Mouse (Mus musculus): Measurements from ENCODE around the gene Cenph. TPM values are rescaled to one million over a fixed set of nuclear protein-coding genes. Genes with fewer than 3 reads are reported as not detected.
A peak's percentile ranks its signal among the peaks of the same experiment; 100 is the strongest.

The Cenph gene
- polyA plus RNA-seq, 1 experiment from 2014 or later, result 31.2 TPM

DNA sequence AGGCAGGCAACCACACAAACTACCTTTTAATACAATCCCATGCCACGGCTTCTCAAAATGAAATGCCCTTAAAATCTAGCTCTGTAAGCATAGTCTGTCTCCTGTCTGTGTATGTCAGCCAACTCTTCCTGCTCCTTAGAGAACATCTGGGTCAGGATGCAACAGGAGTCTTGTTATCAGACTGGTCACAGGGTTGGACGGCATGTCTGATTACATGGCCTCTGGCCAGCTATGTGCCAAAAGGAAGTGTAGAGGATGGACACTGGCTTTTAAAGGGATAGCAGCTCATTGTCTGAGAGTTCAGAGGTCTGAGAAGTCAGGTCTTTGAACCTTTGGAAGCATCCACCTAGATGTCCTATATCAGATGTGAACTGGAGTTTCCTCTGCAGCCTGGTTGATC is 20.4 kb downstream of the Cenph start:
- H3K9ac ChIP-seq (ENCODE audit: low read depth, low read length), result no peak overlapping the region
- ATAC-seq (replicated peaks; ENCODE audit: insufficient number of reproducible peaks, low FRiP score, low TSS enrichment), result no peak
- no peak overlapping the region for H3K4me3 ChIP-seq (ENCODE audit: low read depth, low read length)
- H3K36me3 ChIP-seq (ENCODE audit: control insufficient read depth, insufficient read depth, low read length), result peaks cover 5% of the 10 kb centered on the region; the same call in 1 of the 2 replicates
- H3K27ac ChIP-seq (ENCODE audit: low read depth, low read length), result no peak overlapping the region
- no peaks in the 10 kb centered on the region for H3K4me1 ChIP-seq (ENCODE audit: control insufficient read depth, insufficient read depth, low read length)
- WGBS (ENCODE audit: insufficient replicate concordance), result 52% methylated on average over 2 of the region's 2 CpGs
- no peaks in the 10 kb centered on the region for H3K9me3 ChIP-seq (replicated peaks; ENCODE audit: control insufficient read depth, low read length)
- no peaks in the 10 kb centered on the region for H3K27me3 ChIP-seq (ENCODE audit: control insufficient read depth, insufficient read depth, low read length)
- no peak overlapping the region for H3K4me2 ChIP-seq

DNA sequence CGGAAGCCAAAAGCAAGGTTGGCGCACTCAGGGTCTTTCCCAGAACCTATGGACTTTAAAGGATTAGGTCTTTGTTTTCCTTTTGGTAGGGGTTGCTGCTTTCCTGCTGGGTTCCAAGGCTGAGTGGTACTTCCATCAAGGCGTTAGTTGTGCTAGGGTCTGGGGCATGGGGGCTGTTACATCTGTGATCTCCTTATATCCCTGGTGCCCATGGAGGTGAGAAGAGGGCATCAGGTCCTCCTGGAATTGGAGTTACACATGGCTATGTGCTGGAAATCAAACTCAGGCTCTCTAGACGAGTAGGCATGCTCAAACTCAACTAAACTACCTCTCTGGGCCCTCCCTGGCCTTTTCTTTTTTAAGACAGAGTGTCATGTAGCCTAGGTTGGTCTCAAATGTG is 21.5 kb downstream of the Cenph start:
- H3K36me3 ChIP-seq (ENCODE audit: control insufficient read depth, insufficient read depth, low read length), result no peaks in the 10 kb centered on the region
- no peaks in the 10 kb centered on the region for H3K27me3 ChIP-seq (ENCODE audit: control insufficient read depth, insufficient read depth, low read length)
- no peak overlapping the region for H3K4me2 ChIP-seq
- ATAC-seq (replicated peaks; ENCODE audit: insufficient number of reproducible peaks, low FRiP score, low TSS enrichment), result no peak
- H3K4me1 ChIP-seq (ENCODE audit: control insufficient read depth, insufficient read depth, low read length), result no peaks in the 10 kb centered on the region
- H3K4me3 ChIP-seq (ENCODE audit: low read depth, low read length), result no peak overlapping the region
- WGBS (ENCODE audit: insufficient replicate concordance), result 69% methylated on average over 4 of the region's 4 CpGs
- H3K9ac ChIP-seq (ENCODE audit: low read depth, low read length), result no peak overlapping the region
- H3K27ac ChIP-seq (ENCODE audit: low read depth, low read length), result no peak overlapping the region
- no peaks in the 10 kb centered on the region for H3K9me3 ChIP-seq (replicated peaks; ENCODE audit: control insufficient read depth, low read length)

- Histone ChIP-seq H3K27ac (ENCODE audit: low read depth, low read length) (no peak overlapping the region), H3K4me2 (no peak overlapping the region), H3K9me3 (replicated peaks; ENCODE audit: control insufficient read depth, low read length) (no peaks in the 10 kb centered on the region), H3K4me1 (ENCODE audit: control insufficient read depth, insufficient read depth, low read length) (no peaks in the 10 kb centered on the region), H3K27me3 (ENCODE audit: control insufficient read depth, insufficient read depth, low read length) (no peaks in the 10 kb centered on the region), H3K4me3 (ENCODE audit: low read depth, low read length) (no peak overlapping the region), H3K9ac (ENCODE audit: low read depth, low read length) (no peak overlapping the region), H3K36me3 (ENCODE audit: control insufficient read depth, insufficient read depth, low read length) (no peaks in the 10 kb centered on the region)
- no peak for ATAC-seq (replicated peaks; ENCODE audit: insufficient number of reproducible peaks, low FRiP score, low TSS enrichment)
- WGBS (ENCODE audit: insufficient replicate concordance), result 55% methylated on average over 6 of the region's 6 CpGs
Observed at GRCm38 (mm10) chr13:100753011-100753410, 22.7 kb downstream of the Cenph start.

- no peak overlapping the region; the same call in 1 of the 2 replicates for H3K4me2 ChIP-seq
- no peaks in the 10 kb centered on the region for H3K27me3 ChIP-seq (ENCODE audit: control insufficient read depth, insufficient read depth, low read length)
- H3K9me3 ChIP-seq (replicated peaks; ENCODE audit: control insufficient read depth, low read length), result no peaks in the 10 kb centered on the region
- no peaks in the 10 kb centered on the region for H3K4me1 ChIP-seq (ENCODE audit: control insufficient read depth, insufficient read depth, low read length)
- H3K27ac ChIP-seq (ENCODE audit: low read depth, low read length), result no peak overlapping the region
- no peak for ATAC-seq (replicated peaks; ENCODE audit: insufficient number of reproducible peaks, low FRiP score, low TSS enrichment)
- WGBS (ENCODE audit: insufficient replicate concordance), result 77% methylated on average over 8 of the region's 8 CpGs
- no peaks in the 10 kb centered on the region for H3K36me3 ChIP-seq (ENCODE audit: control insufficient read depth, insufficient read depth, low read length)
- no peak overlapping the region for H3K9ac ChIP-seq (ENCODE audit: low read depth, low read length)
- H3K4me3 ChIP-seq (ENCODE audit: low read depth, low read length), result no peak overlapping the region
Observed at GRCm38 (mm10) chr13:100752529-100752928, 23.2 kb downstream of the Cenph start.

- ATAC-seq (replicated peaks; ENCODE audit: insufficient number of reproducible peaks, low FRiP score, low TSS enrichment), result no peak
- H3K4me3 ChIP-seq (ENCODE audit: low read depth, low read length), result no peak overlapping the region
Observed at GRCm38 (mm10) chr13:100751402-100751801, 24.3 kb downstream of the Cenph start.

DNA sequence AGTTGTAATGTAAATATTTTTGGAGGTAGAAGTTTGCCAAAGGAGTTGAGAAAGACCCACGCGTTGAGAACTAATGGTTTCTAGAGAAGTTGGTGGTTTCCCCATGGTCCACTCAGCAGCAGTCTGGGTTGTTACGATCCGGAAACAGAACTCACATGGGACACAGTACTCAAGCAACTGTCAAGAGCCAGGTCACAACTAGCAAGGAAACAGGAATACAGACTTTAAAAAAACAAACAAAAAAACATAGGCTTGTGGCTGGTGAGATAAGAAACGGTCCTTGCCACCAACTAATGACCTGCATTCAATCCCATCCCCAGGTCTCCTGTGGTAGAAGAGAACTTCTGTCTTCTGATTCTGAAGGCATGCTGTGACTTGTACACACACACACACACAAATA is 24.9 kb downstream of the Cenph start:
- 60% methylated on average over 5 of the region's 5 CpGs for WGBS (ENCODE audit: insufficient replicate concordance)
- no peak overlapping the region for H3K9ac ChIP-seq (ENCODE audit: low read depth, low read length)
- no peak overlapping the region for H3K4me2 ChIP-seq
- H3K27ac ChIP-seq (ENCODE audit: low read depth, low read length), result no peak overlapping the region
- no peak overlapping the region for H3K4me3 ChIP-seq (ENCODE audit: low read depth, low read length)
- H3K36me3 ChIP-seq (ENCODE audit: control insufficient read depth, insufficient read depth, low read length), result no peaks in the 10 kb centered on the region
- no peaks in the 10 kb centered on the region for H3K27me3 ChIP-seq (ENCODE audit: control insufficient read depth, insufficient read depth, low read length)
- no peak for ATAC-seq (replicated peaks; ENCODE audit: insufficient number of reproducible peaks, low FRiP score, low TSS enrichment)
- no peaks in the 10 kb centered on the region for H3K4me1 ChIP-seq (ENCODE audit: control insufficient read depth, insufficient read depth, low read length)
- no peaks in the 10 kb centered on the region for H3K9me3 ChIP-seq (replicated peaks; ENCODE audit: control insufficient read depth, low read length)

More at GRCm38 (mm10) chr13:100751402-100751801, 24.3 kb downstream of the Cenph start:
- Histone ChIP-seq H3K27ac (ENCODE audit: low read depth, low read length) (no peak overlapping the region), H3K4me2 (no peak overlapping the region), H3K36me3 (ENCODE audit: control insufficient read depth, insufficient read depth, low read length) (no peaks in the 10 kb centered on the region), H3K9me3 (replicated peaks; ENCODE audit: control insufficient read depth, low read length) (no peaks in the 10 kb centered on the region), H3K27me3 (ENCODE audit: control insufficient read depth, insufficient read depth, low read length) (no peaks in the 10 kb centered on the region), H3K4me1 (ENCODE audit: control insufficient read depth, insufficient read depth, low read length) (no peaks in the 10 kb centered on the region), H3K9ac (ENCODE audit: low read depth, low read length) (no peak overlapping the region)
- 72% methylated on average over 3 of the region's 3 CpGs for WGBS (ENCODE audit: insufficient replicate concordance)

DNA sequence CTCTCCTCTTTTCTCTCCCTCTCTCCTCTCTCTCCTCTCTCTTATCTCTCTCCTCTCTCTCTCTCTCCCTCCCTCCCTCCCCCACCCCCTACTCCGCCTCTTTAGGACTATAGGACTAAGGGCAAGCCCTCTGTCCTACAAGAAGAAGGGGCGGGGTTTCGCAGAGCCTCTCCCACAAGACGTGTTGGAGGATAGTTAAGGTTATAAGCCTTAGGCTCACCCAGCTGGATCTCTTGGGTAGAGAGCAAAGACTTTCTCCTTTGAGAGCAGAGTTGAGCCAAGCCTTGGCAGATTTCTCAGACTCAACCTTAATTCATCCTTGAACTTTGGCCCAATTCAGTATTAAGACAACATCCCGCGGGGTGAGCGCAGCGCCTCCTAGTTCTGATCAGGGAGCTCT is 27.1 kb downstream of the Cenph start:
- WGBS (ENCODE audit: insufficient replicate concordance), result 39% methylated on average over 8 of the region's 8 CpGs
- Histone ChIP-seq H3K9ac (ENCODE audit: low read depth, low read length) (no peak overlapping the region), H3K36me3 (ENCODE audit: control insufficient read depth, insufficient read depth, low read length) (no peaks in the 10 kb centered on the region), H3K27ac (ENCODE audit: low read depth, low read length) (no peak overlapping the region), H3K27me3 (ENCODE audit: control insufficient read depth, insufficient read depth, low read length) (no peaks in the 10 kb centered on the region), H3K4me3 (ENCODE audit: low read depth, low read length) (no peak overlapping the region), H3K4me2 (no peak overlapping the region), H3K4me1 (ENCODE audit: control insufficient read depth, insufficient read depth, low read length) (0 out of 2 replicates have a peak, but pooled peaks cover 3% of the 10 kb centered on the region), H3K9me3 (replicated peaks; ENCODE audit: control insufficient read depth, low read length) (no peaks in the 10 kb centered on the region)
- 0 out of 2 replicates have a peak, but pooled peaks have one; percentile 16 for ATAC-seq (replicated peaks; ENCODE audit: insufficient number of reproducible peaks, low FRiP score, low TSS enrichment)

DNA sequence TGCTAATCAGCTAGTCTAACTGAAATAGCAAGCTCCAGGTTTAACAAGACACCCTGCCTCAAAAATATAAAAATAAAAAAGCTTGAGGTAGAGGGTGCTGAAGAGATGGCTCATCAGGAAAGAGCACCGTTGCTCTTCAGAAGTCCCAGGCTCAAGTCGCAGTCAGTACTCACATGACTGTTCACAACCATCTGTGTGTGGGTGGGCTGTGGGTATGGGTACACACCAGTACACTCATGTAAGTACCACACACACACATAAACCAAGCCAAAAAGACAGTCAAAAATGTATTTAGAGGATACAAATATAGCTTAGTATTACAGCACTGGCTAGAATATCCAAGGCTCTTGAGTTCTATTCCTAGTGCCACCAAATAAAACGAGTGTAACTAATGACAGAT is 29.6 kb downstream of the Cenph start:
- no peak overlapping the region for H3K4me2 ChIP-seq
- H3K9me3 ChIP-seq (replicated peaks; ENCODE audit: control insufficient read depth, low read length), result no peaks in the 10 kb centered on the region
- no peak overlapping the region for H3K9ac ChIP-seq (ENCODE audit: low read depth, low read length)
- no peak for ATAC-seq (replicated peaks; ENCODE audit: insufficient number of reproducible peaks, low FRiP score, low TSS enrichment)
- no peak overlapping the region for H3K27ac ChIP-seq (ENCODE audit: low read depth, low read length)
- peaks cover 5% of the 10 kb centered on the region; the same call in 1 of the 2 replicates for H3K4me1 ChIP-seq (ENCODE audit: control insufficient read depth, insufficient read depth, low read length)
- H3K36me3 ChIP-seq (ENCODE audit: control insufficient read depth, insufficient read depth, low read length), result no peaks in the 10 kb centered on the region
- 84% methylated on average over 3 of the region's 3 CpGs for WGBS (ENCODE audit: insufficient replicate concordance)
- H3K4me3 ChIP-seq (ENCODE audit: low read depth, low read length), result no peak overlapping the region
- no peaks in the 10 kb centered on the region for H3K27me3 ChIP-seq (ENCODE audit: control insufficient read depth, insufficient read depth, low read length)

- Histone ChIP-seq H3K27ac (ENCODE audit: low read depth, low read length) (peak within 1 kb of the TSS; percentile 98), H3K4me2 (peak within 1 kb of the TSS; percentile 60), H3K9ac (ENCODE audit: low read depth, low read length) (peak within 1 kb of the TSS; percentile 89), H3K27me3 (ENCODE audit: control insufficient read depth, insufficient read depth, low read length) (no peaks in the 10 kb centered on the region), H3K9me3 (replicated peaks; ENCODE audit: control insufficient read depth, low read length) (no peaks in the 10 kb centered on the region), H3K36me3 (ENCODE audit: control insufficient read depth, insufficient read depth, low read length) (peaks cover 3% of the 10 kb centered on the region; the same call in 1 of the 2 replicates), H3K4me1 (ENCODE audit: control insufficient read depth, insufficient read depth, low read length) (peaks cover 5% of the 10 kb centered on the region; the same call in 1 of the 2 replicates), H3K4me3 (ENCODE audit: low read depth, low read length) (peak within 1 kb of the TSS; percentile 82)
- peak; percentile 93 for ATAC-seq (replicated peaks; ENCODE audit: insufficient number of reproducible peaks, low FRiP score, low TSS enrichment)
- WGBS (ENCODE audit: insufficient replicate concordance), result 0% methylated on average over 52 of the region's 52 CpGs
Observed at GRCm38 (mm10) chr13:100744036-100744744, 31.5 kb downstream of the Cenph start, which contains the start of gene Mrps36. TSS of gene Mrps36 (minus strand) at chr13:100744659.

All from heart, embryonic 11.5 days (tissue).